Mouse (Mus musculus) embryonic fibroblast, embryonic 13.5 days (primary cell): ENCODE results near the gene Fam89b.

Source experiments
- CTCF ChIP-seq: IDR thresholded peaks from 2 replicates; pipeline ENCODE4 v1.5.1; 2011; ENCODE audit warnings: mild to moderate bottlenecking, control low read depth, low read length, moderate library complexity, borderline replicate concordance; ENCODE audit not compliant: insufficient read depth
- POLR2A ChIP-seq: IDR thresholded peaks from 2 replicates; pipeline ENCODE4 v1.6.1; 2011; ENCODE audit warnings: low read depth, mild to moderate bottlenecking, control low read depth, low read length, moderate library complexity

- no peak for TF ChIP-seq POLR2A
- no peak for TF ChIP-seq CTCF
Measured at GRCm38 (mm10) chr19:5756991-5757636, 27.7 kb upstream of the Fam89b start.
